Mouse (Mus musculus): ENCODE results near the gene Rsl24d1. TPM values are rescaled to one million over a fixed set of nuclear protein-coding genes. Genes with fewer than 3 reads are reported as not detected.

Rsl24d1 gene
- polyA plus RNA-seq, 1 experiment from 2014 or later = 42.8 TPM

DNA sequence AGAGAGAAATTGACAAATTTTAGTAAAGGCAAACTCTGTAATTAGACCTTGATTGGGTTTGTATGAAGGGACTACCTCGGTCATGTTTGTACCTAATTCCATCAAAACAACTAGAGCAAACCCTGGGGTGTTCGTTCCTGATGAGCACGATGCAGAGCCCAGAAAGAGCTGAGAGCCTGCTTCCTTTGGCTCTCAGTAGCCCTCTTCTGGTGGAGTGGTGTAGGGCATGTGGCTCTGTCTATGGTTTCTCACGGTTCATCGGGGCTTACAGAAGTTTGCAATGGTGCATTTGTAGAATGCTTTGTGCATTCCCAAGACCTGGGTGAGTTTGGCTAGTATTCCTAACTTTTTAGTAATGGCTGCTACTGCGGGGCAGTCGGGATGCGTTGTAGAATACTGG, 8.5 kb downstream of the Rsl24d1 start:
- Histone ChIP-seq H3K4me3 (ENCODE audit: inconsistent target) (no peak overlapping the region), H3K36me3 (ENCODE audit: inconsistent target) (peaks cover 67% of the 10 kb centered on the region), H3K27ac (no peak overlapping the region), H3K79me2 (ENCODE audit: inconsistent target) (no peaks in the 10 kb centered on the region; the same call in 1 of the 2 replicates)
- 50% methylated on average over 8 of the region's 8 CpGs for WGBS (ENCODE audit: missing documents)

DNA sequence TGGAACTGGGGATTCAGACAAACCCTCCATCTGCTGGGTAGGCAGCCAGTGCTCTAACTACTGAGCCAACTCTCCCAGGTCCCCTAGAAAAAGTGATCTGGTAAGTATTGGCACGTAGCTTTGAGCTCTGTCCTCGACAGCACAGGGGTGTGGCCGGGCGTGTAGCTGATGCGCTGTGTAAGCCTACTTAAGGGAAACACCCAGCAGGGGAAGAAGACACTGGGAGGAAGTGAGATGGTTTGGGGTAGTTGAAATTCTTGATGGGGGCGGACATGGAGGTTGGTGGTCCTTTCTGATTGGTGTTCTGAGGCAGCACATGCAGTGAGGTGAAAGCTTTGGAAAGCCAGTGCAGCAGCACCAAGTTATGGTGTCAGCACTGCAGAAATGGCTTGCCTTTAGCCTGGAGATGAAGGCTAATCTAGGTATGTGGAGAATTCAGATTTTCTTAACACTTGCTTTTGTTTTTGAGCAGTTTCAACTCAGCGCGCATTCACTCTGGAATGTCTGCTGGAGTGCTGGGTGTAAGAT, 11.9 kb downstream of the Rsl24d1 start:
- 65% methylated on average over 8 of the region's 8 CpGs for WGBS (ENCODE audit: missing documents)
- Histone ChIP-seq H3K27ac (no peak overlapping the region), H3K36me3 (ENCODE audit: inconsistent target) (peaks cover 48% of the 10 kb centered on the region), H3K4me3 (ENCODE audit: inconsistent target) (no peak overlapping the region), H3K79me2 (ENCODE audit: inconsistent target) (no peaks in the 10 kb centered on the region)

DNA sequence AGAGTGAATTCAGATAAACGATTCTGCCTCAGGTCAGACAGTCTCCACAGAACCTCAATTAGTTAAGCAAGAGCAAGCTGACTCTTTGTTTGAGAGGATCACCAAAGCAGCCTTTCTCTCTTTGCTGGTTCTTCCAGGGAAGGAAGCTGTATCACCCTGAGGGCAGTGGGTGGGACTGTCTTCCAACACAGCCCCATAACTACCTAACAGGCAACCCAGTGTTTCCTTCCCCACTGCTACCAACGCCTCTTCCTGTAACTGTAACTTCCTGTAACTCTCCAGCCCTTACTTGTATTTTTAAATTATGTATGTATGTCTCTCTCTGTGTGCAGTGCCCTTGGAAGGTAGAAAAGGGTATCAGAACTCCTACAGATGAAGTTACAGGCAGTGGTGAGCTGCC, 14.2 kb downstream of the Rsl24d1 start:
- 17% methylated on average over 2 of the region's 2 CpGs for WGBS (ENCODE audit: missing documents)
- no peak overlapping the region for H3K27ac ChIP-seq
- no peak overlapping the region for H3K4me3 ChIP-seq (ENCODE audit: inconsistent target)
- H3K36me3 ChIP-seq (ENCODE audit: inconsistent target) = peaks cover 30% of the 10 kb centered on the region
- H3K79me2 ChIP-seq (ENCODE audit: inconsistent target) = no peaks in the 10 kb centered on the region

DNA sequence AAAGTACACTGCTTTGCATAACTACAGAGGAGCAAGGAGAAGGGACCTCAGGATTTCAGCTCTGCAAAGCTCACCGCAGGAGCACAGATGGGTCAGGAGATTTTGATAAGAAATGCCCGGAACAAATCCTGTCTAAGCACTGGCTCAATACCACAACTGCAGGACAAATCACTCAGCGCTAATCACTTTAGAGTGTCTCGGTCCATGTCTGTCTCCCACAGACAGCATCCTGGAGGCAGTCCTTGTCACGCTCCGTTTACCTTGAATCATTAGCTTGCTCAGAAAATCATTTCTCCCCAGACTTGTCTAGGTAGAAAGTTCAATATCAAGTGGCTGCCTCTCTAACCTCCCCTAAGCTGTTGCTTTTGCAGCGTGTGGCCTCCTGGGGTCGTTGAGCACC, 16.6 kb downstream of the Rsl24d1 start:
- WGBS (ENCODE audit: missing documents) = 89% methylated on average over 8 of the region's 8 CpGs
- Histone ChIP-seq H3K4me3 (ENCODE audit: inconsistent target) (no peak overlapping the region), H3K36me3 (ENCODE audit: inconsistent target) (peaks cover 13% of the 10 kb centered on the region), H3K79me2 (ENCODE audit: inconsistent target) (no peaks in the 10 kb centered on the region), H3K27ac (no peak overlapping the region)

DNA sequence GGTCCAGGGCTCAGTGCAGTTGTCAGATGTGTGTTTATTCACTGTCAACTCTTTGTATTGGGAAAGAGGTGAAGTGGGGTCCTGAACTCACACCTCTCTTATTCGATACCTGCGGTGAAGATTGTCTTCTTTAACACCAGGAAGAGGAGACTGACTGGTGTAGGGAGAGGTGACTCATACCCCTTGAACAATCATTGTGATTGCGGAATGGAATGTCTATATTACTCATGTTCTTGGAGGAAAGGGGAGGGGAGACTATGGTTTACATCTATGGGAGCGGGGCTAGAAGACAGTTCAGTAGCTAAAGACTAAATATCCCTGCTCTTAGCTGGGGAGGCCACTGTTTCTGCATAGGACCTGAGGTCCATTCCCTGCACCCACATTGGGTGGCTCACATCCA, 17.3 kb downstream of the Rsl24d1 start:
- Histone ChIP-seq H3K79me2 (ENCODE audit: inconsistent target) (no peaks in the 10 kb centered on the region), H3K27ac (no peak overlapping the region), H3K4me3 (ENCODE audit: inconsistent target) (no peak overlapping the region), H3K36me3 (ENCODE audit: inconsistent target) (peaks cover 6% of the 10 kb centered on the region; the same call in 1 of the 2 replicates)
- WGBS (ENCODE audit: missing documents) = 73% methylated on average over 4 of the region's 4 CpGs

DNA sequence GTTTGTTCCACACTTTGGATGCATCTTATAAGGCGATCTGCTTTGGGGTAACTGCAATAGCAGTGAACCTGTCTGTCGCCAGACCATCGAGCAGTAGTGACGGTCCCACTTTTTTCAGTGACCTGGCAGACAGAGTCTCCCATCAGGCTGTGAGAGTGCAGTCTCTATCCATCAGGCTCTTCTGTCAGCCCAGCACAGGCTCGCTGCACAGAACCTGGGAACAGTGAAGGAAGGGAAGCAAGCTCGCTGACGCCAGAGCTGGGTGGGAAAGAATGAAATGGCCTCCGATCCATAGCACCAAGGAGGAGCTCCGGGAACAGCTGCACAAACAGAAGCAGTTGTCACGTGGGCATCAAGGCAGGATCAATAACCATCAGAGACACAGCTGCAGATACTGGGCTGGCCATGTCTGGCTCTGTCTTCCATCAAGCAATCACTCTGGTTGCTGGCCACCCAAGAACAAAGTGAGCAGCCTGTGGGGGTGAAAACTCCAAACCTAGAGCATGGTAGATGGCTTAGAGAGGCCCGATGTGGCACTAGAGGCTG, 24.2 kb downstream of the Rsl24d1 start:
- 90% methylated on average over 11 of the region's 11 CpGs for WGBS (ENCODE audit: missing documents)
- no peaks in the 10 kb centered on the region for H3K79me2 ChIP-seq (ENCODE audit: inconsistent target)
- no peak overlapping the region for H3K27ac ChIP-seq
- no peaks in the 10 kb centered on the region for H3K36me3 ChIP-seq (ENCODE audit: inconsistent target)
- H3K4me3 ChIP-seq (ENCODE audit: inconsistent target) = no peak overlapping the region

DNA sequence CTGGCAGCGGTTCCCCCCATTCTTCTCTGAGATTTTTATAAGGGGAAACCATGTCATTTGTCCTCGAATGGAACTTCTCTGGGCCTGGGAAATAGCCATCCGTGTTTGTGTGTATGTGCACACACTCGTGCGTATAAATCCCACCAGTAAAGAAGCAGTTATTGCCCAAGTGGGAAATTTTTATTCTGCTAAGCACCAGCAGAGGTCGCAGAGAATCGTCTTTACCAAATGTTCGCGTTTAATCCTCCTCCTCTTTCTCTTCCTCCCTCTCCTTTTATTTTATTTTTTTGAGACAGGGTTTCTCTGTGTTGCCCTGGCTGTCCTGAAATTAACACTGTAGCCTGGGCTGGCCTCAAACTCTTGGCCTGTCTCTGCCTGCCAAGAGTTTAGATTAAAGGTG, 41.1 kb downstream of the Rsl24d1 start:
- H3K4me3 ChIP-seq (ENCODE audit: inconsistent target) = no peak overlapping the region
- H3K79me2 ChIP-seq (ENCODE audit: inconsistent target) = no peaks in the 10 kb centered on the region
- no peaks in the 10 kb centered on the region for H3K36me3 ChIP-seq (ENCODE audit: inconsistent target)
- 65% methylated on average over 9 of the region's 9 CpGs for WGBS (ENCODE audit: missing documents)
- H3K27ac ChIP-seq = no peak overlapping the region

DNA sequence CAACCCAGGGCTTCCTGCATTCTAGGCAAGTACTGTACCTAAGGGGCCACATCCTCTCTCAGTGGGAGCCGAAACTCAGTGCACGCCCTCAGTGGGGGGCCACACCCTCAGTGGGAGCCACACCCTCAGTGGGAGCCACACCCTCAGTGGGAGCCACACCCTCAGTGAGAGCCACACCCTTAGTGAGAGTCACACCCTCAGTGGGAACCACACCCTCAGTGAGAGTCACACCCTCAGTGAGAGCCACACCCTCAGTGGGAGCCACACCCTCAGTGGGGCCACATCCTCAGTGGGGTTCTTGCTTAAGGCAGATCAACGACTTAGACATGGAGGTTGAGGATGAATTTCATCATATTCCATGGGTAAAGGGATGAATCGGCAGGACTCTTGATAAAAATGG, 44.7 kb downstream of the Rsl24d1 start:
- WGBS (ENCODE audit: missing documents) = 60% methylated on average over 4 of the region's 4 CpGs
- Histone ChIP-seq H3K4me3 (ENCODE audit: inconsistent target) (no peak overlapping the region), H3K79me2 (ENCODE audit: inconsistent target) (no peaks in the 10 kb centered on the region), H3K36me3 (ENCODE audit: inconsistent target) (no peaks in the 10 kb centered on the region), H3K27ac (no peak overlapping the region)

DNA sequence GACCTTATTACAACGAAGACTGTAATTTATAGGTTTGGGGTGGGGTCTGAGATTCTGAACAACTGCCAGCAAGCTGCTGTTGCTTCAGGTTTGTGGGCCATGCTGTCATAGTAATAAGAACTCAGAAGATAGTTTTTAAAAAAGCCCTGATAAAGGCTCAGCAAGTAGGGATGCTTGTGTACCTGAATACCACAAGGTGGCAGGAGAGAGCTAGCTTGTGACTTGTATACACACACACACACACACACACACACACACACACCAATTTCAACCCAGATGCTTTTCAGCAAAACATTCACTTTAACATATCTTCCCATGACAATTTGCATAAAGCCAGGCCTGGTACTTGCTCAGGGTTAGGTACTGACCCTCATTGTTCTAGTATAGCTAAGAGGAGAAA, 46.0 kb downstream of the Rsl24d1 start:
- WGBS (ENCODE audit: missing documents) = 75% methylated on average over 1 of the region's 1 CpGs
- Histone ChIP-seq H3K79me2 (ENCODE audit: inconsistent target) (no peaks in the 10 kb centered on the region), H3K36me3 (ENCODE audit: inconsistent target) (no peaks in the 10 kb centered on the region), H3K27ac (no peak overlapping the region), H3K4me3 (ENCODE audit: inconsistent target) (no peak overlapping the region)

DNA sequence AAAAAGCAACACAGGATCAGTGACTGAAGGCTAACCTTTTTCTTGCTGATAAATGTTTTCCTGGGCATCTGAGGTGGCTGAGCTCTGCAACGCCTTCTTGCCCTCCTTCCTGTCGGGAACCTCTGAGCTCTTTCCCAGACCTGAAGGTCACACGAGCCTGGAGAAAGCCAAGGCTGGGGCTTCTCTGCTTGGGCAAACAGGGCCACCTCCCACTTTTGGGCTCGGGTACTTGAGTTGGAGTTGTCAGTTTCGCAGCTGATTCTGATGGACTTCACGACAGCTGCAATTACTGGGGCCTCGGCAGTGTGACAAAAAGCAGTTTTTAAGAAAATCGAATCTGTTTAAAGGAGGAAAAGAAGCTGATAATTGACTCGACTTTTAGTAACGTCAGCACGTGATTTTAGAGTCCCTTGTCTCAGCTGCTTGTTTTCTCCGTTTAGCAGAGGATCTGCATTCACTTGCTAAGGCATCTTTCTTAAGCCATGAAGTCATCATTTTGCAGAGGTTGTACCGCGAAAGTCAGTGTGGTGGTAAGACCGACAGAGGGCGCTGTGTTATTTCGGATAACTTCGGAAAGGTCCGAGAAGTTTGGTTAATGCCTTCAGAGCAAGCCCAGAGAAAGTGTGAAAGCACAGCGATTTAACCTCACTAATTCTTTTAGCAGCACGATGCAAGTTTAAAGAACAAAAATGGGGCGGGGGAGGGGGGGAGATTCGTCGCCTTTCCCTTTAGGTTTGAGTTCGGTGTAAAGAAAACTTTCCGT, 49.5 kb downstream of the Rsl24d1 start:
- 29% methylated on average over 25 of the region's 26 CpGs for WGBS (ENCODE audit: missing documents)
- H3K79me2 ChIP-seq (ENCODE audit: inconsistent target) = no peaks in the 10 kb centered on the region
- no peak overlapping the region for H3K27ac ChIP-seq
- no peaks in the 10 kb centered on the region for H3K36me3 ChIP-seq (ENCODE audit: inconsistent target)
- H3K4me3 ChIP-seq (ENCODE audit: inconsistent target) = no peak overlapping the region

DNA sequence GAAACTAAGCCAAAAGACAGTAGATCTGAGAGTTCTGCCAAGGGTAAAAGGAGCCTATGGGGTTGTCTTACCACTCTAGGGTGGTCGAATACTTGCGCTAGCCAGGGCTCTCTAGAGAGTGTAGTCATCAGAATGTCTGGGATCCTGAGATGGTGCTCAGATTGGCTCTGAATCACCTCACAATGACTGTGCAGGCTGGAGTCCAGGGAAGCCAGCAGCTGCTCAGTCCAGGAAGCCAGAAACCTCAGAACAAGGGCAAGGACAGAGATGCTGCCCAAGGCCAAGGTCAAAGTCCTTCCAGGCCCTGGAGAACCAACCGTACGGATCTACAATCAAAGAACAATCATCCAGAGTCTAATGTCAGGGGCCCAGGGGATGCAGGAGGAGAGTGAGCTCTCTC, 52.4 kb downstream of the Rsl24d1 start:
- WGBS (ENCODE audit: missing documents) = 80% methylated on average over 4 of the region's 4 CpGs
- Histone ChIP-seq H3K79me2 (ENCODE audit: inconsistent target) (no peaks in the 10 kb centered on the region), H3K27ac (no peak overlapping the region), H3K4me3 (ENCODE audit: inconsistent target) (no peak overlapping the region), H3K36me3 (ENCODE audit: inconsistent target) (no peaks in the 10 kb centered on the region)

Other genes starting within 250 kb of the Rsl24d1 start
- not detected in 3 replicates for gene Pygo1, start 187.8 kb upstream of the Rsl24d1 start, polyA plus RNA-seq (2018)
- gene Dyx1c1, start 154.6 kb upstream of the Rsl24d1 start, polyA plus RNA-seq (2018) = 0.12 to 0.37 TPM (median 0.19 TPM) in 3 replicates
- not detected in 3 replicates for gene Gm44503, start 154.6 kb upstream of the Rsl24d1 start, polyA plus RNA-seq (2018)
- gene Ccpg1os, start 128.0 kb upstream of the Rsl24d1 start, polyA plus RNA-seq (2018) = 2.3 to 5.5 TPM (median 3.3 TPM) in 3 replicates
- gene Ccpg1, start 128.0 kb upstream of the Rsl24d1 start, polyA plus RNA-seq (2018) = 18.3 to 65.3 TPM (median 63.3 TPM) in 3 replicates
- 7.1 to 9.0 TPM (median 7.5 TPM) in 3 replicates for gene Pigb, start 73.0 kb upstream of the Rsl24d1 start, polyA plus RNA-seq (2018)
- 2.4 to 3.5 TPM (median 3.3 TPM) in 3 replicates for gene Rab27a, start 68.6 kb upstream of the Rsl24d1 start, polyA plus RNA-seq (2018)
- gene Khdc3, start 11.6 kb upstream of the Rsl24d1 start, polyA plus RNA-seq (2018) = not detected in 3 replicates
- gene Gm20509, start 11.0 kb upstream of the Rsl24d1 start, polyA plus RNA-seq (2018) = not detected in 3 replicates

All from macrophage (primary cell).